Mouse (Mus musculus) gastrocnemius, adult 2 months (tissue): ENCODE results near the gene Trir. TPM values are rescaled to one million over a fixed set of nuclear protein-coding genes. Genes with fewer than 3 reads are reported as not detected.
A peak's percentile ranks its signal among the peaks of the same experiment; 100 is the strongest.

Experiments used
- DNase-seq: peaks from one replicate; pipeline ENCODE4 v3.0.0; 2022
- H3K27ac ChIP-seq: fragments of 200-600 bp; 2 replicates; pipeline ENCODE4 v1.8.1; 2022; ENCODE audit warnings: mild to moderate bottlenecking
- H3K4me3 ChIP-seq: fragments of 200-600 bp; 2 replicates; pipeline ENCODE4 v1.8.1; 2022; ENCODE audit warnings: mild to moderate bottlenecking, moderate library complexity
- CTCF ChIP-seq: fragments of 200-600 bp; IDR thresholded peaks from 2 replicates; pipeline ENCODE4 v1.8.1; 2022; ENCODE audit warnings: antibody characterized with exemption, mild to moderate bottlenecking, moderate library complexity
- intact Hi-C: fragments of 180-260 bp; cut with DNase I; formaldehyde crosslinking; loops from one replicate; pipeline ENCODE4 v1.15.1; 2025
- total RNA-seq, 2 experiments: library from RNA; stranded (reverse); gene quantifications; 2 replicates each; pipeline ENCODE4 v1.2.3; 2021

Trir gene
- total RNA-seq, 2 experiments from 2014 or later = 71.9 to 72.4 TPM

- Histone ChIP-seq H3K4me3 (peak overlapping the region; percentile 89), H3K27ac (no peak overlapping the region; the same call in 1 of the 2 replicates)
- TF ChIP-seq CTCF = no peak
- intact Hi-C loops = loop anchor here (5.0 kb wide), 1 partner anchor 62 kb away; the partner anchor contains the start of genes Gm49661, Prdx2 and Rnaseh2a
- no peak for DNase-seq
Observed at GRCm38 (mm10) chr8:85029271-85029670, 2.6 kb downstream of the Trir start.

GRCm38 (mm10) chr8:85032622-85033311 lies 6.1 kb downstream of the Trir start:
- Histone ChIP-seq H3K4me3 (no peak overlapping the region), H3K27ac (peak overlapping the region; percentile 62)
- intact Hi-C loops = no loop called here
- no peak for TF ChIP-seq CTCF
- no peak for DNase-seq

GRCm38 (mm10) chr8:85033867-85034266 lies 7.2 kb downstream of the Trir start:
- Histone ChIP-seq H3K4me3 (no peak overlapping the region), H3K27ac (no peak overlapping the region)
- no peak for TF ChIP-seq CTCF
- DNase-seq = no peak
- intact Hi-C loops = no loop called here

GRCm38 (mm10) chr8:85034764-85035163 lies 8.1 kb downstream of the Trir start:
- DNase-seq = peak; percentile 83
- Histone ChIP-seq H3K4me3 (peak overlapping the region; percentile 95), H3K27ac (peak overlapping the region; percentile 98)
- no peak for TF ChIP-seq CTCF
- intact Hi-C loops = no loop called here

- intact Hi-C loops = no loop called here
- peak overlapping the region; percentile 98 for H3K27ac ChIP-seq
- DNase-seq = no peak
- no peak for TF ChIP-seq CTCF
- H3K4me3 ChIP-seq = peak overlapping the region; percentile 95
Observed at GRCm38 (mm10) chr8:85035165-85035727, 8.6 kb downstream of the Trir start.

- TF ChIP-seq CTCF = no peak
- no peak for DNase-seq
- peak overlapping the region; percentile 95 for H3K4me3 ChIP-seq
- peak overlapping the region; percentile 98 for H3K27ac ChIP-seq
- intact Hi-C loops = no loop called here
Observed at GRCm38 (mm10) chr8:85035728-85036310, 9.2 kb downstream of the Trir start.

- intact Hi-C loops = no loop called here
- H3K27ac ChIP-seq = peak overlapping the region; percentile 98
- DNase-seq = no peak
- H3K4me3 ChIP-seq = peak overlapping the region; percentile 95
- no peak for TF ChIP-seq CTCF
Observed at GRCm38 (mm10) chr8:85036381-85036717, 9.7 kb downstream of the Trir start.

GRCm38 (mm10) chr8:85036718-85037365 lies 10.2 kb downstream of the Trir start, which contains the start of gene Tnpo2:
Gene Tnpo2, plus strand, starts transcription at chr8:85036915.
- Histone ChIP-seq H3K27ac (peak within 1 kb of the TSS; percentile 98), H3K4me3 (peak within 1 kb of the TSS; percentile 95)
- peak; percentile 93 for DNase-seq
- intact Hi-C loops = no loop called here
- TF ChIP-seq CTCF = no peak

- TF ChIP-seq CTCF = no peak
- peak overlapping the region; percentile 95 for H3K4me3 ChIP-seq
- peak overlapping the region; percentile 98 for H3K27ac ChIP-seq
- intact Hi-C loops = no loop called here
- peak; percentile 48 for DNase-seq
Observed at GRCm38 (mm10) chr8:85037366-85037680, 10.7 kb downstream of the Trir start.

GRCm38 (mm10) chr8:85037681-85038531 lies 11.3 kb downstream of the Trir start:
- peak; percentile 63 for DNase-seq
- intact Hi-C loops = no loop called here

GRCm38 (mm10) chr8:85043619-85044018 lies 17.0 kb downstream of the Trir start:
- Histone ChIP-seq H3K4me3 (no peak overlapping the region), H3K27ac (0 out of 2 replicates have a peak overlapping the region, but pooled peaks have one; percentile 24)
- no peak for TF ChIP-seq CTCF
- DNase-seq = no peak
- intact Hi-C loops = no loop called here

More at GRCm38 (mm10) chr8:85037681-85038531, 11.3 kb downstream of the Trir start:
- TF ChIP-seq CTCF = no peak
- Histone ChIP-seq H3K27ac (peak overlapping the region; percentile 98), H3K4me3 (peak overlapping the region; percentile 95)

GRCm38 (mm10) chr8:85057367-85057766 lies 30.7 kb downstream of the Trir start:
- no peak overlapping the region for H3K27ac ChIP-seq
- no peak for DNase-seq
- intact Hi-C loops = no loop called here
- TF ChIP-seq CTCF = no peak
- H3K4me3 ChIP-seq = no peak overlapping the region
